Mouse (Mus musculus) forebrain, embryonic 14.5 days (tissue): ENCODE results near the gene Lce1a2. TPM values are rescaled to one million over a fixed set of nuclear protein-coding genes. Genes with fewer than 3 reads are reported as not detected.
"Not testable (repeated sequence)": the region's sequence is repeated elsewhere in the genome, so short reads cannot be mapped to it uniquely, and the experiment has no call there.

ENCODE experiments used
- ATAC-seq: fragments of 200-750 bp; cut with Nextera tagmentation; 2 replicates; pipeline ENCODE4 v1.8.0; 2017; ENCODE audit warnings: mild to moderate bottlenecking, moderate library complexity
- DNase-seq: peaks from one replicate; pipeline ENCODE4 v3.0.0-alpha.2; 2015; ENCODE audit warnings: low spot score
- H3K27ac ChIP-seq: fragments of 300-500 bp; sonication (generic); 2 replicates; pipeline ENCODE4 v1.5.1; 2014; ENCODE audit warnings: low read depth, mild to moderate bottlenecking, control low read depth, low read length, moderate library complexity
- H3K27me3 ChIP-seq: fragments of 300-500 bp; sonication (generic); replicated peaks from 2 replicates; pipeline ENCODE4 v1.6.1; 2014; ENCODE audit warnings: low read length, control low read depth, mixed read lengths; ENCODE audit not compliant: control insufficient read depth, insufficient read depth
- H3K36me3 ChIP-seq: fragments of 300-500 bp; sonication (generic); 2 replicates; pipeline ENCODE4 v1.6.1; 2014; ENCODE audit warnings: low read length, control low read depth; ENCODE audit not compliant: control insufficient read depth, insufficient read depth
- H3K4me1 ChIP-seq: fragments of 300-500 bp; sonication (generic); 2 replicates; pipeline ENCODE4 v1.6.1; 2014; ENCODE audit warnings: antibody characterized with exemption, low read length, control low read depth; ENCODE audit not compliant: control insufficient read depth, insufficient read depth
- H3K4me2 ChIP-seq: fragments of 300-500 bp; sonication (generic); 2 replicates; pipeline ENCODE4 v1.6.1; 2014; ENCODE audit warnings: mild to moderate bottlenecking, control low read depth, low read length
- H3K4me3 ChIP-seq: fragments of 300-500 bp; sonication (generic); 2 replicates; pipeline ENCODE4 v1.5.1; 2014; ENCODE audit warnings: low read depth, low read length, control low read depth
- H3K9ac ChIP-seq: fragments of 300-500 bp; sonication (generic); 2 replicates; pipeline ENCODE4 v1.6.1; 2014; ENCODE audit warnings: mild to moderate bottlenecking, low read length, control low read depth, moderate library complexity
- H3K9me3 ChIP-seq: fragments of 300-500 bp; sonication (generic); replicated peaks from 2 replicates; pipeline ENCODE4 v1.6.1; 2016; ENCODE audit warnings: low read length, control low read depth, mixed read lengths; ENCODE audit not compliant: control insufficient read depth
- WGBS: fragments of 180-500 bp; shearing (Covaris S2); extraction: QIAGEN DNeasy Blood & Tissue Kit; methylation state at CpG from one replicate; pipeline ENCODE4 v1.1.7; 2014; 5-methylcytosine and 5-hydroxymethylcytosine counted together
- polyA plus RNA-seq: library from polyadenylated mRNA; unstranded; fragments of >200 nt; fragmentation: Nextera tagmentation; extraction: Ambion mirVana; gene quantifications from 2 replicates; pipeline ENCODE4 v1.2.1, GENCODE M21; 2014

Lce1a2 gene
- not detected in 2 replicates for polyA plus RNA-seq

GRCm38 (mm10) chr3:92670215-92670614 lies at the start of gene Lce1a2:
TSS of gene Lce1a2 (minus strand) at chr3:92670315.
- Histone ChIP-seq H3K27me3 (no peaks in the 10 kb centered on the region), H3K36me3 (no peaks in the 10 kb centered on the region), H3K27ac (no peak within 1 kb of the TSS), H3K9ac (no peak within 1 kb of the TSS), H3K4me3 (no peak within 1 kb of the TSS), H3K4me2 (no peak within 1 kb of the TSS), H3K4me1 (no peaks in the 10 kb centered on the region), H3K9me3 (no peaks in the 10 kb centered on the region)
- DNase-seq, result no peak
- ATAC-seq, result no peak

- DNase-seq, result no peak
- Histone ChIP-seq H3K27me3 (no peaks in the 10 kb centered on the region), H3K4me2 (no peak overlapping the region), H3K36me3 (no peaks in the 10 kb centered on the region), H3K9ac (no peak overlapping the region), H3K27ac (no peak overlapping the region), H3K9me3 (no peaks in the 10 kb centered on the region), H3K4me3 (no peak overlapping the region), H3K4me1 (no peaks in the 10 kb centered on the region)
- no peak for ATAC-seq
Measured at GRCm38 (mm10) chr3:92715122-92715521, 45.0 kb upstream of the Lce1a2 start.

GRCm38 (mm10) chr3:92708974-92709373 lies 38.9 kb upstream of the Lce1a2 start, which contains the start of gene Lce1e:
TSS of gene Lce1e (minus strand) at chr3:92709074.
- Histone ChIP-seq H3K27ac (no peak within 1 kb of the TSS), H3K9me3 (no peaks in the 10 kb centered on the region), H3K4me1 (no peaks in the 10 kb centered on the region), H3K9ac (no peak within 1 kb of the TSS), H3K4me2 (no peak within 1 kb of the TSS), H3K27me3 (no peaks in the 10 kb centered on the region), H3K4me3 (no peak within 1 kb of the TSS), H3K36me3 (no peaks in the 10 kb centered on the region)
- DNase-seq, result no peak
- 84% methylated on average over 2 of the region's 2 CpGs for WGBS
- no peak for ATAC-seq

- H3K4me1 ChIP-seq, result no peaks in the 10 kb centered on the region
- WGBS, result 0% methylated on average over 1 of the region's 1 CpGs
Measured at GRCm38 (mm10) chr3:92694613-92695012, 24.5 kb upstream of the Lce1a2 start.

GRCm38 (mm10) chr3:92691688-92692087 lies 21.6 kb upstream of the Lce1a2 start:
- Histone ChIP-seq H3K27ac (no peak overlapping the region), H3K4me2 (no peak overlapping the region), H3K9ac (no peak overlapping the region), H3K27me3 (no peaks in the 10 kb centered on the region), H3K4me3 (no peak overlapping the region), H3K4me1 (no peaks in the 10 kb centered on the region), H3K9me3 (no peaks in the 10 kb centered on the region), H3K36me3 (no peaks in the 10 kb centered on the region)
- DNase-seq (no peak), ATAC-seq (no peak)

More at GRCm38 (mm10) chr3:92694613-92695012, 24.5 kb upstream of the Lce1a2 start:
- Histone ChIP-seq H3K36me3 (no peaks in the 10 kb centered on the region), H3K4me3 (no peak overlapping the region), H3K27ac (no peak overlapping the region), H3K9me3 (no peaks in the 10 kb centered on the region), H3K9ac (no peak overlapping the region), H3K27me3 (no peaks in the 10 kb centered on the region), H3K4me2 (no peak overlapping the region)
- no peak for DNase-seq
- ATAC-seq, result no peak

GRCm38 (mm10) chr3:92689154-92689553 lies 19.0 kb upstream of the Lce1a2 start:
- not testable (repeated sequence) for H3K27me3 ChIP-seq, H3K4me1 ChIP-seq, H3K4me3 ChIP-seq, DNase-seq, H3K9me3 ChIP-seq, H3K36me3 ChIP-seq, H3K4me2 ChIP-seq, H3K9ac ChIP-seq, ATAC-seq, H3K27ac ChIP-seq
- WGBS, result 89% methylated on average over 16 of the region's 16 CpGs

GRCm38 (mm10) chr3:92687110-92687509 lies 17.0 kb upstream of the Lce1a2 start, which contains the start of gene Lce1d:
TSS of gene Lce1d (minus strand) at chr3:92687210.
- H3K9ac ChIP-seq, result no peak within 1 kb of the TSS
- H3K4me1 ChIP-seq, result no peaks in the 10 kb centered on the region
- WGBS, result 65% methylated on average over 2 of the region's 2 CpGs
- ATAC-seq, result no peak
- H3K27me3 ChIP-seq, result no peaks in the 10 kb centered on the region
- no peaks in the 10 kb centered on the region for H3K36me3 ChIP-seq
- H3K4me2 ChIP-seq, result no peak within 1 kb of the TSS
- no peak for DNase-seq
- no peak within 1 kb of the TSS for H3K27ac ChIP-seq
- no peaks in the 10 kb centered on the region for H3K9me3 ChIP-seq
- no peak within 1 kb of the TSS for H3K4me3 ChIP-seq

GRCm38 (mm10) chr3:92678947-92679346 lies 8.8 kb upstream of the Lce1a2 start, which contains the start of gene Lce1c:
TSS of gene Lce1c (plus strand) at chr3:92679247.
- ATAC-seq (no peak), DNase-seq (no peak)
- Histone ChIP-seq H3K27ac (no peak within 1 kb of the TSS), H3K4me2 (no peak within 1 kb of the TSS), H3K4me3 (no peak within 1 kb of the TSS), H3K36me3 (no peaks in the 10 kb centered on the region), H3K4me1 (no peaks in the 10 kb centered on the region), H3K9ac (no peak within 1 kb of the TSS), H3K27me3 (no peaks in the 10 kb centered on the region), H3K9me3 (no peaks in the 10 kb centered on the region)
- 95% methylated on average over 4 of the region's 4 CpGs for WGBS

- DNase-seq (no peak), ATAC-seq (no peak)
- Histone ChIP-seq H3K4me1 (no peaks in the 10 kb centered on the region), H3K4me2 (no peak within 1 kb of the TSS), H3K9ac (no peak within 1 kb of the TSS), H3K27me3 (no peaks in the 10 kb centered on the region), H3K4me3 (no peak within 1 kb of the TSS), H3K36me3 (no peaks in the 10 kb centered on the region), H3K9me3 (no peaks in the 10 kb centered on the region), H3K27ac (no peak within 1 kb of the TSS)
Measured at GRCm38 (mm10) chr3:92656826-92657225, 13.3 kb downstream of the Lce1a2 start, which contains the start of gene Lce1b. TSS of gene Lce1b (minus strand) at chr3:92656926.
